Mouse (Mus musculus): ENCODE measurements around the gene Tmem33.

Tmem33 gene

GRCm38 (mm10) chr5:67260159-67260530, 220 bp upstream of the Tmem33 start:
- no peak for DNase-seq

DNA sequence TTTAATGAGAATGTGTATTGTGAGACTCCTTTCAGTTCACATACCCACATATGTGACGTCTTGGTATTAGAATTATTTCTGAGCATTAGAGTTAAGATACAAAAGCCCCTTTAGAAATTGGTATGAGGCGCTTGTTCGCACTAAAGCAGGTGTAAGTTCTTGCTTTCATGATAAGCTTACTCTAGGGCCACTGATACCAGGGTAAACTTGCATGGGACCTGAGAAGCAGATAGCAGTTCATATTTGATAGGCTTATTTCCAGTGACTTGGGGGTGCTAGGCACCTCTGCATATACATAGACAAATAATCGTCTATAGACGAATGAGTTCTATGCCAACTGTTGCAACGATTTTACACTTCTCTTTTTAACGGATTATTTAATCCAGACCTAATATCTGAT, 2.6 kb downstream of the Tmem33 start:
- DNase-seq, result no peak

- no peak for DNase-seq
These were observed 5.7 kb downstream of the Tmem33 start for GRCm38 (mm10) chr5:67266106-67266505.

DNA sequence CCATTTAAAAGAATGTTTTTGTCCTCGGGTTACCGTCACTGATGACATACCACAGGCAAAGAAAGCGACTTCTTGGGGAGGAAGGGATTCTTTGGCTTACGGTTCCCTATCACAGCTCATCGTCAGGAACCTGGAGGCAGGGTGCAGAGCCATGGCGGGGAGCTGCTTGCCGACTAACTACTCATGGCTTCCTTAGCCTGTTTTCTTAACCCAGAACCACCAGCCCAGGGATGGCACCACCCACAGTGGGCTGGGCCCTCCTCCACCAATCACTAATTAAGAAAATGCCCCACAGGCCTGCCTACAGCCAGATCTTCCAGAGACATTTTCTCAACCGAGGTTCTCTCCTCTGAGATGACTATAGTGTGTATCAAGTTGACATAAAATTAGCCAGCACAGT, 8.9 kb downstream of the Tmem33 start:
- DNase-seq, result no peak

- DNase-seq, result no peak
These were observed 19.0 kb downstream of the Tmem33 start for GRCm38 (mm10) chr5:67279407-67279806.

- no peak for DNase-seq
These were observed 19.5 kb downstream of the Tmem33 start for GRCm38 (mm10) chr5:67279840-67280239.

GRCm38 (mm10) chr5:67280400-67280799, 20.0 kb downstream of the Tmem33 start:
- no peak for DNase-seq

DNA sequence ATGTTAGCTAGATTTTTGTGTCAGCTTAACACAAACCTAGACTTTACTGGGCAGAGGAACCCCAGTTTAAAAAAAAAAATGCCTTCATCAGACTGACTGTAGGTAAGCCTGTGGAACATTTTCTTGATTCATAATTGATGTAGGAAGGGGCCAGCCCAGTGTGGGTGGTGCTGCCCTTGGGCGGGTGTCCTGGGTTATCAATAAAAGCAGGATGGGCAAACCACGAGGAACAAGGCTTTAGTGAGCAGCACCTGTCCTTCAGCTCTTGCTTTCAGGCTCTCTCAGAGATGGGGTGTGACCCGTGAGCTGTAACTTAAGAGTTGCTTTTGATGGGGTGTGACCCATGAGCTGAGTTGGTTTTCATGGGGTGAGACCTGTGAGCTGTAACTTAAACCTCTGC, 34.7 kb downstream of the Tmem33 start:
- no peak for DNase-seq

DNA sequence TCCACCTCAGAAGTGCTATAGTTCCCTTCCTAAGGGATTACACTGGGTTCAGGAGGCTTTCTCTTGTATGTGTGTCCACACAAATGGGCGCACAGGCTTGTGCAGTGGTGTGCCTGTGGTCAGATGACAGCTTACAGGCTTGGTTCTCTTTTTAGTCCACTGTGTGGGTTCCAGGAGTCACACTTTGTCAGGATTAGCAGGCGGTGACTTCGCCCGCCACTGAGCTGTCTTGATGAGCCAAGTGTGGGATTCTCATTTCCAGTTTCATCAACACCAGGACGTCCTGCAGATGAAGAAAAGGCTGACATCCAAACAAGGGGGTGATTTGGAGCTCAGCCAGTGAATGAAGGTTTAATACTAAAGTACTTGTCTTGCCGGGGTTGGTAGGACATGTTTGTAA, 35.3 kb downstream of the Tmem33 start:
- DNase-seq, result no peak

- DNase-seq, result no peak
These were observed 35.8 kb downstream of the Tmem33 start for GRCm38 (mm10) chr5:67296171-67296570.

- DNase-seq, result no peak
These were observed 36.9 kb downstream of the Tmem33 start for GRCm38 (mm10) chr5:67297026-67297813.

- DNase-seq, result no peak
These were observed 39.6 kb downstream of the Tmem33 start for GRCm38 (mm10) chr5:67299847-67300412.

DNA sequence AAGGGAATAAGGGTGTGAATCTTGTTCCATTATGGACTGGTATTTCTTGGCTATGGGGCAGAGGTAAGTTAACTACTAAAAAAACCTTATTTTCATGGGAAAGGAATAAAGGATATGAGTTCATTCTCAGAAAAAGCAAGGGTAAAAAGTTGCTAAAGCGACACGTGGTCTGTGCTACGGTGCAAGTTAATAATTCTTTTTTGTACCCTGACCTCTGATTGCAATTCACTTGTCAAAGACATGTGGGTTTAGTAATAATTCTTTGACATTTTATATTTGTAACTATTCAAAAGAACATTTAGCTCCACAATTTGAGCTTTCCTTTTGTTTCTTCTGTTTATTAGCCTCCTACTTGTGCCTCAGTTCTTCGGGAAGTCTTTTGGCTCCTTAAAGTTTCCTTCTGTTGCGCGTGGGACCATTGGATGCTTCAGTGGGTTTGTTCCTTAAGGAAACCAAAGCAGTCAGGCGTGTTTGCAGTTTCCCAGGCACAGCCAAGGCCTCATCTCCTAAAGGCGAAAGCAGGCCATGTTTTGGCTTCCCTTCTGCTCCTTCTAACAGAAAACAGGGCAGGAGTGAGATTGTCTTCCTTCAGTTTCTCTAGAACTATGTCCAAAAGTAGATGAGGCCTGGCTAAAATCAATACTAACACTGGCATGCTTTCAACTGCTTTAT, 40.7 kb downstream of the Tmem33 start:
- DNase-seq, result no peak

- DNase-seq, result no peak
These were observed 41.5 kb downstream of the Tmem33 start for GRCm38 (mm10) chr5:67301722-67302331.

DNA sequence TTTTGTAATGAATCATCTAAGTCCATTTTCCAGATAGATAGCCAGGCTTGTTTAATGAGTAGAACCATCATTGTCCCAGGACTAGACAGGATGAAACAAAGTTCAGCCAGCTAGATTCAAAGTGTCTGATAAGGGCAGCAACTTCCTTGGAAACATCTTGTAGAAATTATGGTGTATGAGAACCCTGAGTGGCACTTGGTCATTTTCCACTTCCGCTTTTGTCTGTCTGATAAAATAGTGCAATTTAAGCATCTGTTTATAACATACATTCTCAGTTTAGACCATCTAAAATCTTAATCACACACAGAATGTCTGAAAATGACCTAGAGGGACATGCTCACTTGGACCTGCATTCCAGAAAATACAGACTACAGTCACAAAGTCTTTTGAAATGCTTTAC, 43.5 kb downstream of the Tmem33 start:
- DNase-seq, result no peak

- peak; percentile 89 for DNase-seq
These were observed 46.5 kb downstream of the Tmem33 start, which contains the start of gene Slc30a9 for GRCm38 (mm10) chr5:67306698-67307521. Slc30a9 (plus strand) TSS chr5:67306955.

DNA sequence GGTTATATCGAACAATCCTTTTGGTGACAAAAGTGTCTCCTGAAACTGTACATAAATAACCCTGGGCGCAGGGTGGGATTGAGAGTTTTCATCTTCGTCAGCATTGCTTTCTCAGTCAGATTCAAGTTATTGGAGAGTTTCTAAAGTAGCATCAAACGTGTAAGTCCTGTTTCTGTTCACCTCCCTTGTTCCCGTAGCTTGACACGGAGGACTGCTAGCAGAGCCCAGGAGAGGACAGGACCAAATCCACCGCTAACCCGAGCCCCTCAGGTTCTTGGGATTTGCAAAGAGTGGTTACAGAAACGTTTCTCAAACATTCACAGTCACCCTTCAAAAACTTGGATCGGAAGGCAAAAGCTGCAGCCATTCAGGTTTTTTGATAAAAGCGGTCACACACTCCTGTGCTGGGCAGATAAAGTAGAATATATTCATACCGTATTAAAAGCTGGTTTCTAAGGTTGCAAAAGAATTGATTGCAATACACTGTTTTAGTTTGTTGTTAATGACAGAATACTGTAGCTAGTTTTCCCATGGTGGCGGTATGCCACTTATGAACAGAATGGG, 47.4 kb downstream of the Tmem33 start:
- DNase-seq, result no peak

- no peak for DNase-seq
These were observed 51.6 kb downstream of the Tmem33 start for GRCm38 (mm10) chr5:67311811-67312521.

GRCm38 (mm10) chr5:67312522-67312851, 52.1 kb downstream of the Tmem33 start:
- no peak for DNase-seq

- no peak for DNase-seq
These were observed 61.4 kb downstream of the Tmem33 start for GRCm38 (mm10) chr5:67321656-67322268.

DNA sequence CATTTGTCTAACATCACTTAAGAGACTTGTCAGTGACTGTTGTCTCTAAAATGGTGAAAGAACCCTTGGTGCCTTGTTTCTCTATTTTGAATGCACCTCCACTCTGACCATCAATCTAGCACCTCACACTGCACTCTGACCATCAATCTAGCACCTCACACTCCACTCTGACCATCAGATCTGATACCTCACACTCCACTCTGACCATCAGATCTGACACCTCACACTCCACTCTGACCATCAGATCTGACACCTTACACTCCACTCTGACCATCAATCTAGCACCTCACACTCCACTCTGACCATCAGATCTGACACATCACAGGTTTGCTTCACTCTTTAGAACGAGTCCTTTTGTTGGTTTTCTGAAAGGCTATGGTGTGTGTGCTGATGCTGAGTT, 63.7 kb downstream of the Tmem33 start:
- no peak for DNase-seq

All from right cerebral cortex, postnatal 25 days (tissue).